Mouse (Mus musculus) embryonic facial prominence, embryonic 15.5 days (tissue): Measurements from ENCODE around the gene P2rx2. TPM values are rescaled to one million over a fixed set of nuclear protein-coding genes. Genes with fewer than 3 reads are reported as not detected.

Source experiments
- ATAC-seq: fragments of 200-750 bp; cut with Nextera tagmentation; 2 replicates; pipeline ENCODE4 v1.8.0; 2017; ENCODE audit warnings: low read depth, moderate TSS enrichment; ENCODE audit not compliant: insufficient number of reproducible peaks, low FRiP score, low TSS enrichment
- H3K27ac ChIP-seq: fragments of 300-500 bp; sonication (generic); replicated peaks from 2 replicates; pipeline ENCODE4 v1.5.1; 2015; ENCODE audit warnings: mild to moderate bottlenecking, inconsistent platforms
- H3K27me3 ChIP-seq: fragments of 300-500 bp; sonication (generic); 2 replicates; pipeline ENCODE4 v1.6.1; 2015; ENCODE audit warnings: inconsistent platforms
- H3K36me3 ChIP-seq: fragments of 300-500 bp; sonication (generic); 2 replicates; pipeline ENCODE4 v1.6.1; 2015; ENCODE audit warnings: mild to moderate bottlenecking, inconsistent platforms
- H3K4me1 ChIP-seq: fragments of 300-500 bp; sonication (generic); 2 replicates; pipeline ENCODE4 v1.6.1; 2015; ENCODE audit warnings: inconsistent platforms
- H3K4me2 ChIP-seq: fragments of 300-500 bp; sonication (generic); replicated peaks from 2 replicates; pipeline ENCODE4 v1.6.1; 2015; ENCODE audit warnings: mild to moderate bottlenecking, inconsistent platforms
- H3K4me3 ChIP-seq: fragments of 300-500 bp; sonication (generic); replicated peaks from 2 replicates; pipeline ENCODE4 v1.5.1; 2015; ENCODE audit warnings: mild to moderate bottlenecking, inconsistent platforms
- H3K9ac ChIP-seq: fragments of 300-500 bp; sonication (generic); 2 replicates; pipeline ENCODE4 v1.6.1; 2015; ENCODE audit warnings: inconsistent platforms
- H3K9me3 ChIP-seq: fragments of 300-500 bp; sonication (generic); replicated peaks from 2 replicates; pipeline ENCODE4 v1.6.1; 2016; ENCODE audit warnings: inconsistent platforms
- WGBS: fragments of 180-500 bp; shearing (Covaris S2); methylation state at CpG from one replicate; pipeline ENCODE4 v1.1.7; 2015; 5-methylcytosine and 5-hydroxymethylcytosine counted together
- polyA plus RNA-seq: library from polyadenylated mRNA; unstranded; fragments of >200 nt; fragmentation: Nextera tagmentation; extraction: Ambion mirVana; gene quantifications from 2 replicates; pipeline ENCODE4 v1.2.1, GENCODE M21; 2015

The P2rx2 gene
- polyA plus RNA-seq, 1 experiment from 2014 or later, result 2.7 TPM

DNA sequence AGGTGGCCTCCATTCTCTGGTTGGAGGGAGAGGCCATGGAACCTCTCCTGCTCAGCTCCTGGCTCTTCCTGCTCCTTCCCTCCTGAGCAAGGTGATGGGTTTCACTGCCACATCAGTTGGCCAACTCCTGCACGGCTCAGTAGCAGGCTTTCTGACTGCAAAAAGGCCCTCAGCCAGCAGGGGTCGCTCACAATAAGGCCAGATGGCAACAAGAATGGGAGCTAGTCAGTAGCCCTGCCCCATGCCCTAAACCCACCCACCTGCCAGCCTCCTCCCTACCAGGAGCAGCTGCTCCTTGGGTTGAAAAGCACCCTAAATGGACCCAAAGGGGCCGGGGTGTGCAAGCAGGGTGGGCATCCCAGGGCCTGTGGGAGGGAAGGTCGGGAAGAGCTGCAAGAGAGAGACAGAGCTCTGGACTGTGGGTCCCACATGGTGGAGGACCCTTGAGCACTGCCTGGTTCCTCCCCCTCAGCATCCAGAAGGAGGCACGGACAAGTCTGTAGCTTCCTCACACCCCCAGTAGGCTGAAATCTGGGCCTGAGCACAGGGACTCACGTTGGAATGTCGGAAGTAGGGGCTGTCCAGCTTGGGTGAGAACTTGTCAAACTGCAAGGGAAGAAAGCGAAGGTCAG lies 33.9 kb upstream of the P2rx2 start:
- Histone ChIP-seq H3K27me3 (no peaks in the 10 kb centered on the region), H3K9me3 (no peaks in the 10 kb centered on the region), H3K4me2 (no peak overlapping the region), H3K4me3 (no peak overlapping the region), H3K4me1 (no peaks in the 10 kb centered on the region), H3K27ac (no peak overlapping the region), H3K9ac (no peak overlapping the region), H3K36me3 (peaks cover 50% of the 10 kb centered on the region)
- no peak for ATAC-seq
- 60% methylated on average over 8 of the region's 8 CpGs for WGBS

DNA sequence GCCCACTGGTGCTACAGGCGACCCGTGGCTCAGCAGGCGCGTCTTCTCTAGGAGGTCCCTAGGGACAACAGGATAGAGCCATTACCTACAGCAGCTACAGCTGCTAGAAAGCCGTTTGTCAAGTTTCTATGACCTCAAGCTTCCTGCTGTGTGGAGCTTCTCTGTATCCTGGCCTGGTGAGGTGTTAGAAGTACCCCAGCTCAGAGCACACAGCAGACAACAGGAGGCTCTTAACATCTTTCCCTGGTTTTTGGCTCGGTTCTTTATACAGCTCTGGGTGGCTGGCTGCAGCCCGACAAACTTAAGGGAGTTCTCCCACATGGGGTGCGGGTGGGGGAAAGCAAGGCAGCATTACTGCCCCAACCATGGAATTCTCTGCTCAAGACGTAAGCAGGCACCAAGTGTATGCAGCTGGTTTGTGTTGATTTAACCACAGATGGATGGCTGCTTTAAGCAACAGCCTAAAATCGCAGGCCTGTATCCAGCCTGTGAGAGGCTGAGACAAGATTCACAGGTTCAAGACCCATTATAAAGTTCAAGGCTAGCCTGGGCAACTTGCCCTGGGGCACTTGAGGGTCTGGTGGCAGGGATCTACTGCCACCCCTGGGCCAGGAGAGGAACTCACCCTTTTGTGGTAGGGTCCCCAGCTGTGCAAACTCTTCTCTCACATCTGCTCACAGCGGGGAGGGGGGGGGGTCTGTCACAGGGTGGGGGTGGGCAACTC lies 21.0 kb upstream of the P2rx2 start:
- H3K36me3 ChIP-seq, result peaks cover 20% of the 10 kb centered on the region
- H3K27me3 ChIP-seq, result no peaks in the 10 kb centered on the region
- no peaks in the 10 kb centered on the region for H3K9me3 ChIP-seq
- no peak for ATAC-seq
- no peak overlapping the region for H3K9ac ChIP-seq
- 0 out of 2 replicates have a peak overlapping the region, but pooled peaks have one; percentile 18 for H3K27ac ChIP-seq
- peak overlapping the region; percentile 90 for H3K4me2 ChIP-seq
- WGBS, result 32% methylated on average over 11 of the region's 11 CpGs
- H3K4me3 ChIP-seq, result peak overlapping the region; percentile 57
- H3K4me1 ChIP-seq, result peaks cover 7% of the 10 kb centered on the region

GRCm38 (mm10) chr5:110363179-110363821 lies 20.3 kb upstream of the P2rx2 start:
- peak overlapping the region; percentile 51 for H3K9ac ChIP-seq
- H3K36me3 ChIP-seq, result peaks cover 20% of the 10 kb centered on the region
- peak; percentile 85 for ATAC-seq
- peaks cover 7% of the 10 kb centered on the region for H3K4me1 ChIP-seq
- peak overlapping the region; percentile 18; the same call in 1 of the 2 replicates for H3K27ac ChIP-seq
- no peaks in the 10 kb centered on the region for H3K9me3 ChIP-seq
- no peaks in the 10 kb centered on the region for H3K27me3 ChIP-seq
- 3% methylated on average over 70 of the region's 72 CpGs for WGBS
- peak overlapping the region; percentile 90 for H3K4me2 ChIP-seq
- H3K4me3 ChIP-seq, result peak overlapping the region; percentile 57

- Histone ChIP-seq H3K9me3 (no peaks in the 10 kb centered on the region), H3K27ac (peak overlapping the region; percentile 18; the same call in 1 of the 2 replicates), H3K4me3 (peak overlapping the region; percentile 57), H3K27me3 (no peaks in the 10 kb centered on the region), H3K4me1 (peaks cover 9% of the 10 kb centered on the region), H3K9ac (peak overlapping the region; percentile 51), H3K36me3 (peaks cover 16% of the 10 kb centered on the region), H3K4me2 (peak overlapping the region; percentile 90)
- 3% methylated on average over 27 of the region's 28 CpGs for WGBS
- ATAC-seq, result peak; percentile 48
Observed at GRCm38 (mm10) chr5:110362813-110363178, 19.8 kb upstream of the P2rx2 start.

- ATAC-seq, result no peak
Observed at GRCm38 (mm10) chr5:110361465-110361864, 18.5 kb upstream of the P2rx2 start.

GRCm38 (mm10) chr5:110357531-110358179 lies 14.6 kb upstream of the P2rx2 start:
- ATAC-seq, result no peak
- no peaks in the 10 kb centered on the region for H3K36me3 ChIP-seq
- H3K9me3 ChIP-seq, result no peaks in the 10 kb centered on the region
- no peak overlapping the region for H3K27ac ChIP-seq
- no peak overlapping the region for H3K9ac ChIP-seq
- no peak overlapping the region for H3K4me2 ChIP-seq
- 32% methylated on average over 9 of the region's 9 CpGs for WGBS
- H3K4me1 ChIP-seq, result 0 out of 2 replicates have a peak, but pooled peaks cover 4% of the 10 kb centered on the region
- H3K27me3 ChIP-seq, result peaks cover 2% of the 10 kb centered on the region; the same call in 1 of the 2 replicates
- no peak overlapping the region for H3K4me3 ChIP-seq

More at GRCm38 (mm10) chr5:110361465-110361864, 18.5 kb upstream of the P2rx2 start:
- H3K27ac ChIP-seq, result no peak overlapping the region
- peaks cover 5% of the 10 kb centered on the region; the same call in 1 of the 2 replicates for H3K36me3 ChIP-seq
- 86% methylated on average over 6 of the region's 6 CpGs for WGBS
- no peaks in the 10 kb centered on the region for H3K27me3 ChIP-seq
- no peak overlapping the region for H3K9ac ChIP-seq
- H3K4me3 ChIP-seq, result no peak overlapping the region
- peaks cover 12% of the 10 kb centered on the region for H3K4me1 ChIP-seq
- H3K9me3 ChIP-seq, result no peaks in the 10 kb centered on the region
- no peak overlapping the region for H3K4me2 ChIP-seq

GRCm38 (mm10) chr5:110354716-110355115 lies 11.7 kb upstream of the P2rx2 start:
- Histone ChIP-seq H3K27me3 (peaks cover 2% of the 10 kb centered on the region; the same call in 1 of the 2 replicates), H3K4me1 (0 out of 2 replicates have a peak, but pooled peaks cover 4% of the 10 kb centered on the region), H3K4me2 (no peak overlapping the region), H3K27ac (no peak overlapping the region), H3K36me3 (no peaks in the 10 kb centered on the region), H3K9me3 (no peaks in the 10 kb centered on the region), H3K4me3 (no peak overlapping the region), H3K9ac (no peak overlapping the region)
- no peak for ATAC-seq
- WGBS, result 16% methylated on average over 7 of the region's 7 CpGs

- H3K9me3 ChIP-seq, result no peaks in the 10 kb centered on the region
- no peak overlapping the region for H3K9ac ChIP-seq
- no peak overlapping the region for H3K4me3 ChIP-seq
- H3K4me2 ChIP-seq, result no peak overlapping the region
- 80% methylated on average over 8 of the region's 8 CpGs for WGBS
- no peak overlapping the region for H3K27ac ChIP-seq
- H3K4me1 ChIP-seq, result peaks cover 13% of the 10 kb centered on the region
- no peaks in the 10 kb centered on the region for H3K36me3 ChIP-seq
- H3K27me3 ChIP-seq, result peaks cover 18% of the 10 kb centered on the region
- ATAC-seq, result no peak
Observed at GRCm38 (mm10) chr5:110347006-110347405, 4.0 kb upstream of the P2rx2 start.

DNA sequence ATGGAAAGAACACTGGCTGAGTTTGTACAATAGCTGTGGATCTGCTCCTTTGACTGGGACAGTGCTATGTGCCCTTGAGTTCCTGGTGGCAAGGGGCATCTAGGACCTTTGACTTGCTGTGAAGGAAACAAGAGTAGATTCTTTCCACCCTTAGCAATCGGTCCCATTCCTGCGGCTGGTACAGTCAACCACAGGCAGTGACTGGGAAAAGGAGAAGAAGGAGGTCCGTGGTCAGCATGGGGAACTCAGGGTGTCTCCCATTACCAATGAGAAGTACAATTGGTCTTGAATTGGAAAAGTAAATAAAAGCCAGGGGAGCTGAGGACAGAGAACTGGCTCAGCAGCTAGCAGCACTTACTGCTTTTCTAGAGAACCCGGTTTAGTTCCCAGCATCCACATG lies 2.5 kb upstream of the P2rx2 start:
- Histone ChIP-seq H3K27ac (no peak overlapping the region), H3K27me3 (peaks cover 27% of the 10 kb centered on the region), H3K4me3 (no peak overlapping the region), H3K4me2 (no peak overlapping the region), H3K9ac (no peak overlapping the region), H3K9me3 (no peaks in the 10 kb centered on the region), H3K4me1 (peaks cover 14% of the 10 kb centered on the region), H3K36me3 (no peaks in the 10 kb centered on the region)
- ATAC-seq, result no peak
- WGBS, result 69% methylated on average over 4 of the region's 4 CpGs

GRCm38 (mm10) chr5:110344524-110344923 lies 1.5 kb upstream of the P2rx2 start, which contains the start of gene Lrcol1:
Lrcol1 (plus strand) TSS chr5:110344730.
- no peak for ATAC-seq
- H3K36me3 ChIP-seq, result no peaks in the 10 kb centered on the region

GRCm38 (mm10) chr5:110338792-110339191 lies 4.2 kb downstream of the P2rx2 start:
- peaks cover 23% of the 10 kb centered on the region for H3K4me1 ChIP-seq
- H3K36me3 ChIP-seq, result peaks cover 40% of the 10 kb centered on the region
- no peak overlapping the region; the same call in 1 of the 2 replicates for H3K27ac ChIP-seq
- peak; percentile 18; the same call in 1 of the 2 replicates for ATAC-seq
- H3K27me3 ChIP-seq, result peaks cover 24% of the 10 kb centered on the region
- H3K4me2 ChIP-seq, result no peak overlapping the region
- H3K9me3 ChIP-seq, result no peaks in the 10 kb centered on the region
- 54% methylated on average over 2 of the region's 2 CpGs for WGBS
- no peak overlapping the region for H3K4me3 ChIP-seq
- no peak overlapping the region for H3K9ac ChIP-seq

More at GRCm38 (mm10) chr5:110344524-110344923, 1.5 kb upstream of the P2rx2 start, which contains the start of gene Lrcol1:
- H3K4me1 ChIP-seq, result peaks cover 14% of the 10 kb centered on the region
- no peaks in the 10 kb centered on the region for H3K9me3 ChIP-seq
- H3K4me2 ChIP-seq, result peak within 1 kb of the TSS; percentile 98; the same call in 1 of the 2 replicates
- no peak within 1 kb of the TSS for H3K27ac ChIP-seq
- H3K27me3 ChIP-seq, result peaks cover 27% of the 10 kb centered on the region
- no peak within 1 kb of the TSS for H3K4me3 ChIP-seq
- WGBS, result 60% methylated on average over 4 of the region's 4 CpGs
- H3K9ac ChIP-seq, result no peak within 1 kb of the TSS
